Mouse (Mus musculus): ENCODE measurements around the gene BC049715.

GRCm38 (mm10) chr6:136804705-136805408 lies 22.6 kb upstream of the BC049715 start:
- TF ChIP-seq CTCF (IDR thresholded peaks at IDR 0.05; ENCODE audit: extremely low read depth, insufficient read length, insufficient replicate concordance, low read depth, low read length) = no peak
- TF ChIP-seq POLR2A (IDR thresholded peaks at IDR 0.05; ENCODE audit: low read depth, low read length) = no peak
